Mouse (Mus musculus): ENCODE measurements around the gene Gm5431.

Gm5431 gene

DNA sequence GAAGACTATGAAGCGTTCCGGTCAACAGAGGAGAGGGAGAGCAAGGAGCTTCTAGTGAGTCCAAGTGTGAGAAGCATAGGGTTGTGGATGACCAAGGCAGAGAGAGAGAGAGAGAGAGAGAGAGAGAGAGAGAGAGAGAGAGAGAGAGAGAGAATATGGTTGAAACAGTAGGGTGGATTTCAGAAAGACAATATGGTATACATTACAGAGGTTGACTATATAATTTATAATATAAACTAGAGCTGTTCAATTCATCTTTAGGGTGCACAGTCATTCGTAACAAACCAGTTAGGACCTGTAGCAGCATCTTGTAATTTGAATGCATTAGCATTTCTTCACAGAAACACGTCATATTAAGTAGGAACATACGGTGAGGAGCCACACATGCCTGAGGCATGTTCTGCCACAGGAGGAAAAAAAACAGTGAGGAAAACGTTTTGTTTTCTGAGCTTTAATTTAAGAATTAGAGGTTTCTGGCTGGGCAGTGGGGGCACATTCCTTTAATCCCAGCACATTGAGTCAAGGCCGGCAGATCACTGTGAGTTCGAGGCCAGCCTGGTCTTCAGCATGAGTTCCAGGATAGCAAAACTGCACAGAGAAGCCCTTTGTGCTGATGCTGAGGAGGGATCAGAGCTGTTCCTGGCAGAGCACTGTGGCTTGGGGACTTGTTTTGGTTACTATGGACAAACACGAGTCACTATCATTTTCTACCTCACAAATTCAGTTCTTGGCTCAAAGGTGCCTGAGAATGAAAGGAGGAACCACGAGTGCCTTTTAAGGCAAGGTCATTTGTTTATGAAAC, 62.9 kb downstream of the Gm5431 start:
- no peak for DNase-seq (ENCODE audit: low spot score in 2 of 2)

DNA sequence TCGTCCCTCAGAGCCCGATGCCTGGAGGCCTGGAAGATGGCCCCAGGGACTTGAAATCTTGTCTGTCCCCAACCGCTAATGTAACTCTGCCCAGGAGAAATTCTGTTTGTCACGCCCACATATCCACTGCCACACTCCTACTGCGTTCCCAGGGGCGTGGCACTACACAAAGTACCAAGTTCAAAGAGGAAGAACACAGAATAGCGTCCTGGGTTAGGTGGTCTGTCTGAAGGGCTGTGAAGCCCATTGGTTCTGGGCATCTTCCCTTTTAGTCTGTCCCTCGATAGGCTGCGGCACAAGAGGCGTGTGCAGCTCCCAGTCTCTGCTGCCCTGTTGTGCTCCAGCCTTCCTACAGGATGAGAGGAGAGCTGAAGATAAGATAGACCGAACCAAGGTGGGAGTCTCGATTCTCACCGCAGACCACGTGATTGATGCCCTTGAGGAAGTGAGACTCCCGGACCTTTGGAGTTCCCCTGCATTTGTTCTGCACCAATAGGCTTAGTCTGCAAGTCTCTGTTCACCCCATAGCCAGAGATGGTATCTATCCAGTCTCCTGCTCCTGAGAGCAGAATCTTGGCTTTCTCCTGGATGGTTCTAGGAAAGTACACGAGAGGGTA, 63.7 kb downstream of the Gm5431 start:
- no peak for DNase-seq (ENCODE audit: low spot score in 2 of 2)
